Mouse (Mus musculus) forebrain, embryonic 12.5 days (tissue): ENCODE data around the gene Slit3. TPM values are rescaled to one million over a fixed set of nuclear protein-coding genes. Genes with fewer than 3 reads are reported as not detected.

Experiments used
- ATAC-seq: fragments of 200-750 bp; cut with Nextera tagmentation; 2 replicates; pipeline ENCODE4 v1.8.0; 2017; ENCODE audit warnings: moderate TSS enrichment; ENCODE audit not compliant: low FRiP score
- H3K27ac ChIP-seq: fragments of 300-500 bp; sonication (generic); 2 replicates; pipeline ENCODE4 v1.5.1; 2016; ENCODE audit warnings: mild to moderate bottlenecking
- H3K27me3 ChIP-seq: fragments of 300-500 bp; sonication (generic); 2 replicates; pipeline ENCODE4 v1.6.1; 2016; ENCODE audit warnings: mild to moderate bottlenecking
- H3K36me3 ChIP-seq: fragments of 300-500 bp; sonication (generic); replicated peaks from 2 replicates; pipeline ENCODE4 v1.6.1; 2016; ENCODE audit warnings: mild to moderate bottlenecking
- H3K4me1 ChIP-seq: fragments of 300-500 bp; sonication (generic); 2 replicates; pipeline ENCODE4 v1.6.1; 2016
- H3K4me2 ChIP-seq: fragments of 300-500 bp; sonication (generic); 2 replicates; pipeline ENCODE4 v1.6.1; 2016; ENCODE audit warnings: mild to moderate bottlenecking, moderate library complexity
- H3K4me3 ChIP-seq: fragments of 300-500 bp; sonication (generic); replicated peaks from 2 replicates; pipeline ENCODE4 v1.5.1; 2016; ENCODE audit warnings: mild to moderate bottlenecking
- H3K9ac ChIP-seq: fragments of 300-500 bp; sonication (generic); 2 replicates; pipeline ENCODE4 v1.6.1; 2016; ENCODE audit warnings: mild to moderate bottlenecking
- H3K9me3 ChIP-seq: fragments of 300-500 bp; sonication (generic); 2 replicates; pipeline ENCODE4 v1.6.1; 2016
- WGBS: fragments of 180-500 bp; shearing (Covaris S2); methylation state at CpG from one replicate; pipeline ENCODE4 v1.1.7; 2016; 5-methylcytosine and 5-hydroxymethylcytosine counted together
- polyA plus RNA-seq: library from polyadenylated mRNA; unstranded; fragments of >200 nt; fragmentation: Nextera tagmentation; extraction: Ambion mirVana; gene quantifications from 2 replicates; pipeline ENCODE4 v1.2.1, GENCODE M21; 2016

The Slit3 gene
- polyA plus RNA-seq, 1 experiment from 2014 or later: 6.3 TPM

DNA sequence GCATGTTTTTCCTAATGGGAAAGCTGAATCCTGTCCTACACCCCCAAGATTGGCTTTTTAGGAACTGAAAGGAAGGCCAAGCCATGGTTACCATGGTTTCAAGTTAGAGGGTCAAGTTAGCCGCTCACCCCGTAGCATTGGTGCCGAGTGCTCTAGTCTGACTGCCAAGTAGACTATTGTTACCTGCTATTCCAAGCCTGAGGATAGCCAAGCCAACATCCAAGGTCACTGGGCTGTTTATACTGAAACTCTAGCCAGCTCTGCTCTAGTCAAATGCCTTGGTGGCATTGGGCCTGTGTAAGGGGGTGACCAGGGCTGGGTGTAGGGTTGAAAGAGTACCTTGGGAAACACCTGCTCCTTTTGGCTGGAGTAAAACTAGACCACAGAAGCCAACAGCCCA, 162.7 kb downstream of the Slit3 start:
- 36% methylated on average over 3 of the region's 3 CpGs for WGBS
- H3K4me3 ChIP-seq: no peak overlapping the region
- no peaks in the 10 kb centered on the region for H3K9me3 ChIP-seq
- H3K36me3 ChIP-seq: no peaks in the 10 kb centered on the region
- ATAC-seq: no peak
- no peak overlapping the region for H3K27ac ChIP-seq
- H3K9ac ChIP-seq: no peak overlapping the region
- peaks cover 20% of the 10 kb centered on the region for H3K27me3 ChIP-seq
- peaks cover 22% of the 10 kb centered on the region for H3K4me1 ChIP-seq
- H3K4me2 ChIP-seq: no peak overlapping the region

DNA sequence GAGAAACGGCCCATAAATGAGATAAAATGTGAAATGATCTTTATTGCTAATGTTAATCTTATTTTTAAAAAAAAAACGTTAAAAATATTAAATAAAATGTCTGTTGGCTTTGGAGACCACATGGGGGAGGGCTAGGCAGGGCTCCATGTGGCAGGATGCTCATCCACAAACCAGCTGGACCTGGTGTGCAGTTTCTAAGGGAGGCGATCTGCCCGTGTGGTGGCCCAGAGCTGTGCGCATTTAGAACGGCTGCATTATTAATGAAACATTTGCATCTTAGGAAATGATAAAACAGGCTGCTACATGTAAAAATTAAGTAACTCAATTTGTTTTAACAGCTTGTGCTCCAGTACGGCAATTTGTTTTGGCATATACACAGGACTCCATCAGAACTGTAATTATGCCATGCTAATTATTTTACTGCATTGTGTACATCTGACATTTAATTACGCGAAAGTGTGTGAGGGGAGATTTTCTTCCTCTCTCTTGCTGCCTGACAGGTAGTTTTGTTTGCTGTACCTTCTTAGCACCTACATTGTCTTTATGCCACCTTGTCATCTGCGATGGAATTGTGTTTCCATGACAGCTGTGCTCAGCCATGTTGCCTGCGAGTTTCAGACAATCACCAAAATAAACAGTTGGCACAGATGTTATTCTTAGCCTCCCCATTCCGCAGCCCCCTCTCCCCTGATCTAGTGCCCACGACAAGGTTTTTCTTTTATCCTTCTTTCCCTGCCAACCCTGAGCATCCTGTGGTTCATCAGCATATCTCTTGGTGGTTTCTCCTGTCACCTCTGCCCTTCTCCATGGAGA, 165.8 kb downstream of the Slit3 start:
- ATAC-seq: no peak; the same call in 1 of the 2 replicates
- Histone ChIP-seq H3K36me3 (no peaks in the 10 kb centered on the region), H3K9ac (no peak overlapping the region), H3K4me3 (no peak overlapping the region), H3K4me1 (peaks cover 22% of the 10 kb centered on the region), H3K4me2 (no peak overlapping the region), H3K27me3 (peaks cover 4% of the 10 kb centered on the region), H3K9me3 (no peaks in the 10 kb centered on the region), H3K27ac (no peak overlapping the region)
- WGBS: 66% methylated on average over 13 of the region's 13 CpGs

DNA sequence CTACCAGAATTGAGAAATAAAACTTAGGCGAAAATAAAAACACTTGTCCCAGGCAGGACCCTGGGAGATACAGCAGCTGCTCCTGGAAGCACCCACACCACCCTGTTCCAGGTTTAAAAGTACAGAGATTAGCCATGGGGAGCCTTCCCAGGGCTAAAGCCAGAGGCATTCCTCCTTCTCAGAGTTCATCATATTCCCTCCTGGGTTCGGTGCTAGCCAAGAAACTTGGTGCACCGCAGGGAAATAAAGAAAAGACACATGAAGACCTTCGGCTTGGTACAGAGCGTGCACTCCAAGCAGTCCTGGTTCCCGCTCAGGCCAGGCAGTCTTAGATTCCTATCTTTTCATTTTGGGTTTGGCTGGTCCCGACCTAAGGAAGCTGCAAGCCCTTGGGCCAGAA, 167.0 kb downstream of the Slit3 start:
- WGBS: 93% methylated on average over 7 of the region's 7 CpGs
- Histone ChIP-seq H3K4me2 (no peak overlapping the region), H3K27me3 (peaks cover 6% of the 10 kb centered on the region; the same call in 1 of the 2 replicates), H3K4me3 (no peak overlapping the region), H3K27ac (no peak overlapping the region), H3K4me1 (peaks cover 17% of the 10 kb centered on the region), H3K9me3 (no peaks in the 10 kb centered on the region), H3K36me3 (no peaks in the 10 kb centered on the region), H3K9ac (no peak overlapping the region)
- no peak for ATAC-seq

DNA sequence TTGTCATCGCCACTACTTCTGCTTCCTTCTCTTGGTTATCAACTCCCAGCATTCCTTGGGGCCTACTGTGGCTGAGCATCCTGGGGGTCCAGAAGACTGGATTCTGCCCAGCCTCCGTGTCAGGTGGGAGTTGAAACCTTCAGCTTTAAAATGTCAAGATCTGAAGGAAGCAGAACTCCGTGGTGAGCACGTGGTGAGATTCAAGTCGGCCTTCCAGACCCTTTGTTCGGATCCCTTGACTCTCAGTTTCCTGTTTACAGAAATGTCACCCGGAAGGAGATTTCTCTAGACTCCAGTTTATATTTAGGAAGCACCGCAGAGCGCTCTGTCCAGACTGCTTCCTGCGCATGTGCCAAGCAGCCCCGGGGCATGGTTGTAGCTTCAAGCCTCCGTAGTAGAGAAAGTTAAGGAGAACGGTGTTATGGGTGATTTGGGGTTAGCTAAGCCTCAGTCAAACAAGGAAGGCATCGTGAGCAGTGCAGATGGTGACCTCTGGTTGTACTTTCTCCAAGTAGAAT, 167.8 kb downstream of the Slit3 start:
- H3K27me3 ChIP-seq: peaks cover 14% of the 10 kb centered on the region
- 87% methylated on average over 14 of the region's 14 CpGs for WGBS
- no peak overlapping the region for H3K9ac ChIP-seq
- no peaks in the 10 kb centered on the region for H3K36me3 ChIP-seq
- peaks cover 10% of the 10 kb centered on the region for H3K4me1 ChIP-seq
- H3K9me3 ChIP-seq: no peaks in the 10 kb centered on the region
- ATAC-seq: no peak
- no peak overlapping the region for H3K4me3 ChIP-seq
- H3K4me2 ChIP-seq: no peak overlapping the region
- no peak overlapping the region for H3K27ac ChIP-seq

DNA sequence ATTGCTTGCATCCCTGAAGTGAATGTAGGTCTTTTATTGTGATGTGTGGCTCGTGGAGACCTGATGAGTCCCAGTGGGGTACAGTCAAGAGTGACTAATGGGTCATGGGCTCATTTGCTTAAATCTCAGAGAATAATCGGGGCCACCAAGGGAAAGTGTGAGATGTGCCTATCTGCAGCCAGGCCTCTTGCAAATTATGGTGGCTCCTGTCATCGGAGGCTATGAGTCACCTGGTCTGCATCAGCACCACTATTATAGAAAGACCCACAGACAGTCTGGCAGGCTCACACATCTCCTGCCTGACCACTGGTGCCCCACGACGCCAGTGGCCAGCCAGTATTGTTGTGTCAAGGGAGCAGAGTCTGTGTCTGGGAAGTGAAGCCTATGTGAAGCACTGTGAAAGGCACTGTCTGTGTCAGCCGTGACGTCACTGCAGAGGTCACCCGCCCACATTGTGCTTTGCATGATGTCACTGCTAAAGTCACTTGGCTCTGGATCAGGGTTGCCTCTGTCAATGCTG, 171.3 kb downstream of the Slit3 start:
- Histone ChIP-seq H3K27ac (no peak overlapping the region), H3K4me2 (no peak overlapping the region), H3K9ac (no peak overlapping the region), H3K4me1 (peaks cover 16% of the 10 kb centered on the region), H3K36me3 (no peaks in the 10 kb centered on the region), H3K4me3 (no peak overlapping the region), H3K27me3 (peaks cover 26% of the 10 kb centered on the region), H3K9me3 (no peaks in the 10 kb centered on the region)
- ATAC-seq: no peak
- WGBS: 87% methylated on average over 8 of the region's 8 CpGs

DNA sequence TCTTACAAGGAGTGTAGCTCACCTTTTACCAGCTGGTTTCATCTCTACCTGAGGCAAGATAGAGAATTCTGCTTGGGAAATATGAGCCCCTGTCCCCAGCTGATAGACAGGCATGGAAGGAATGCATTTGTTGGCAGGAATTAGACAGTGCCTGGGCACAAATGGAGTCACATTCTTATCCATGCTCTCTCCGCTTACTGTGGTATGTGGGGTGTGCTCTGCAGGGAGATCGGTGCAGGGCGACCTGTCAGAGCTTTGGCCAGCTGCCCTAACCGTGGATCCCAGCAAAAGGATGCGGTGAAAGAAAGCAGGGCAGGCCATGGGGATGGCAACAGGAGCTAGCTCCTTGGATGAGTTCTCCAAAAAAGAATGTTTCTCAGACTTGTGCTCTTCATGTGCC, 172.2 kb downstream of the Slit3 start:
- Histone ChIP-seq H3K36me3 (no peaks in the 10 kb centered on the region), H3K9me3 (no peaks in the 10 kb centered on the region), H3K27ac (no peak overlapping the region), H3K4me3 (no peak overlapping the region), H3K4me2 (no peak overlapping the region), H3K4me1 (peaks cover 15% of the 10 kb centered on the region), H3K9ac (no peak overlapping the region), H3K27me3 (peaks cover 35% of the 10 kb centered on the region)
- no peak for ATAC-seq
- 74% methylated on average over 5 of the region's 5 CpGs for WGBS

DNA sequence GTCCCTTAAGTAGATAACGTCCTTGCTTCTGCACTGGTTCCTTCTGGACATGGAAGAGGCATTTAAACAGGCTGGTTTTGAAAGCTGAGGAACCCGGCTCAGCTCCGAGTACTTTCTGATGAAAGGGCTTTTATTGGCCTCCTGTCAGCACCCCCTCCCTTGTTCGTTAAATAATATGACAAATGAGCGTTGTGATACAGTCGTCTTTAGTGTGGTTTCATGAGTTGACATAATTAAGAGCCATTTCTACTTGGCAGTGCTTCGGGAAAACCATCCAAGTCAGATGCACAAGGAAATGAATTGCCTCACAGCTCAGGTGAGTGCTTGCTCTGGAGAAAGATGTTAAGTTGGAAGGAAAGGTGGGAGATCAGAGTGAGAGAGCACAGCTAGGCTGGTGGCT, 173.6 kb downstream of the Slit3 start:
- no peak for ATAC-seq
- no peak overlapping the region for H3K9ac ChIP-seq
- H3K27ac ChIP-seq: peak overlapping the region; percentile 6; the same call in 1 of the 2 replicates
- H3K27me3 ChIP-seq: peaks cover 35% of the 10 kb centered on the region
- H3K9me3 ChIP-seq: no peaks in the 10 kb centered on the region
- H3K4me2 ChIP-seq: no peak overlapping the region
- WGBS: 40% methylated on average over 7 of the region's 7 CpGs
- no peaks in the 10 kb centered on the region for H3K36me3 ChIP-seq
- peaks cover 15% of the 10 kb centered on the region for H3K4me1 ChIP-seq
- no peak overlapping the region for H3K4me3 ChIP-seq

DNA sequence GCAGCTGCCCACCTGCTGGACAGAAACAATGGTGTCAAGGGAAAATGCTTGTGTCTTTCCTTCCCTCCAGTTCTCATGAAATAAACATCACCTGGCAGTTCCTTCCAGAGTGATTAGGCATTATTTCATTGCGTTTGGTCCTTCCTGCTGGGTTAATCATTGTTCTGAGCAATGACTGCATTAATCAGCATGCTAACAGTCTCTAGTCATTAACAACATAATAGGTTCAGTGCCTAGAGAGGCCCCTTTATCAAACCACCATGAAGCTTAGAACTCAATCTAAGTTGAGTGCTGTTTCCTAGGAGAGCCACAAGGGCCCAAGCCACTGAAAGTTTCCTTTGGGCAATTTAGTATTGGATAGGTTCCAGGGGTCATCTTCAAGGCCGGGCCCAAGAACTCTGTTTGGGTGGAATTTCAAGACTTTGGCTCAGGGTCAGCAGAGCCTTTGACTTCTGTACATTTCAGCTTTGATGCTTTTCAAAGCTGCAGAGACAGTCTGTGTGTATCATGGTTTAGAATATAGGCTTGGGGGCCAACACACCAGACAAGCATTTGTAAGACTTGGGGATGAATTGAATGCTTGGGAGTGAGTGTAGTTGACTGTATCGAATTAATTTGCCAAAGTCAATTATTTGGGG, 174.3 kb downstream of the Slit3 start:
- Histone ChIP-seq H3K27me3 (peaks cover 35% of the 10 kb centered on the region), H3K36me3 (no peaks in the 10 kb centered on the region), H3K4me2 (no peak overlapping the region), H3K27ac (peak overlapping the region; percentile 6; the same call in 1 of the 2 replicates), H3K9ac (no peak overlapping the region), H3K4me1 (peaks cover 15% of the 10 kb centered on the region), H3K9me3 (no peaks in the 10 kb centered on the region), H3K4me3 (no peak overlapping the region)
- 37% methylated on average over 3 of the region's 3 CpGs for WGBS
- 0 out of 2 replicates have a peak, but pooled peaks have one; percentile 24 for ATAC-seq

DNA sequence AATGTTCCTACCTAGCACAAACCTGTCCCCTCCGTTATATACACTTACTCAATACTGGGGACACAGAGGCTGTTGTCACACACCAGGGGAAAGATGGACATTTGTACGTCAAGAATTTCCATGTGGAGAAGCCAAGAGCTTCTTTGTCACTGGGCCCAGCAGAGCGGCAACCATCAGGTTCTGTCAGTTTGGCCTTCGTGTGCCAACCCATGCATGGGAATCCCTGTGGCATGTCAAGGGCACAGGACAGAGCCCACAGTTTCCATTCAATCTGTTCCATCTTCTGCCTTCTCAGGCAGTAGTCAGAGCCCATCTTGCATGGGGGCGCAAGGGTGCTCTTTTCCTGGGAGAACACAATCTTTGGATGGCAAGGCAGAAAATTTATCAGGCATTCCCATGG, 175.8 kb downstream of the Slit3 start:
- Histone ChIP-seq H3K36me3 (no peaks in the 10 kb centered on the region), H3K9ac (no peak overlapping the region), H3K27me3 (peaks cover 40% of the 10 kb centered on the region), H3K9me3 (no peaks in the 10 kb centered on the region), H3K4me2 (no peak overlapping the region), H3K4me3 (no peak overlapping the region), H3K4me1 (peaks cover 15% of the 10 kb centered on the region), H3K27ac (no peak overlapping the region)
- WGBS: 92% methylated on average over 5 of the region's 5 CpGs
- no peak for ATAC-seq

DNA sequence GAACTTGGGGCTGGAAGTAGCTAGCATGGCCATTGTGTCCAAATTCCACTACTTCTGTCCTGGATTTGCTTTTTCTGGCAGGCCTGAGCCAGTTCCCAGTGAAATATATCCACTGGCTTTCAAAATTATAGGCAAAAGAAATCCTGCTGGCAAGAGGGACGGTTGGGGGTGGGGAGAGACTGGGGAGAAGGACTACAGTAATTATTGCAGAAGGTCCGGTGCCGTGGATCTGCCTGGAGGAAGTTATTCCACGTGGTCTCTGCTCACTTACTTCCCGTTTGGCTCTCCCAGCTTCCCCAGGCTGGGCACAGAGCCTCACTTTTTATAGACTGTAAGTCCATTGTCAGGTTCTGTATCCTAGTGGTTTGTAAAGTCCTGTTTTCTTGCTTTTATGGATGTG, 176.3 kb downstream of the Slit3 start:
- Histone ChIP-seq H3K4me1 (peaks cover 15% of the 10 kb centered on the region), H3K4me2 (no peak overlapping the region), H3K27me3 (peaks cover 38% of the 10 kb centered on the region), H3K4me3 (no peak overlapping the region), H3K36me3 (no peaks in the 10 kb centered on the region), H3K9ac (no peak overlapping the region), H3K9me3 (no peaks in the 10 kb centered on the region), H3K27ac (no peak overlapping the region)
- 74% methylated on average over 5 of the region's 5 CpGs for WGBS
- no peak for ATAC-seq

DNA sequence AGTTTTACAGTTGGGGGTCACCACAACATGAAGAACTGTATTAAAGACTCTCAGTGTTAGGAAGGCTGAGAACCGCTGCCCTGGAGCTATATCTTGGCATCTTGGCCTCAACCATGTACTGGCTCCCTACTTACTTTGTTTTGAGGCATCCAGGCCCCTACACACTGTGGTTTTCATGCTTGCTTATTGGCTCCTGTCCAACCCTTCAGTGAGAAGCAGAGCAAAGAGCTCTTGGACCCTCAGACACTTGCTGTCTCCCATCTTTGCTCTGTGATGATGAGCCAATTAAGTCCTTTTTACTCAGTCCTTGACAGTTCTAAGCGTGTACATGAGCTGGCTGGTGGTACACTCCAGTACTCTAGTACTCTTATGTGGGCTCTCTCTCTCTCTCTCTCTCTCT, 177.5 kb downstream of the Slit3 start:
- no peak for ATAC-seq
- Histone ChIP-seq H3K9ac (no peak overlapping the region), H3K4me2 (no peak overlapping the region), H3K9me3 (no peaks in the 10 kb centered on the region), H3K4me1 (peaks cover 15% of the 10 kb centered on the region), H3K36me3 (no peaks in the 10 kb centered on the region), H3K27ac (no peak overlapping the region), H3K27me3 (peaks cover 29% of the 10 kb centered on the region), H3K4me3 (no peak overlapping the region)
- 76% methylated on average over 2 of the region's 2 CpGs for WGBS

DNA sequence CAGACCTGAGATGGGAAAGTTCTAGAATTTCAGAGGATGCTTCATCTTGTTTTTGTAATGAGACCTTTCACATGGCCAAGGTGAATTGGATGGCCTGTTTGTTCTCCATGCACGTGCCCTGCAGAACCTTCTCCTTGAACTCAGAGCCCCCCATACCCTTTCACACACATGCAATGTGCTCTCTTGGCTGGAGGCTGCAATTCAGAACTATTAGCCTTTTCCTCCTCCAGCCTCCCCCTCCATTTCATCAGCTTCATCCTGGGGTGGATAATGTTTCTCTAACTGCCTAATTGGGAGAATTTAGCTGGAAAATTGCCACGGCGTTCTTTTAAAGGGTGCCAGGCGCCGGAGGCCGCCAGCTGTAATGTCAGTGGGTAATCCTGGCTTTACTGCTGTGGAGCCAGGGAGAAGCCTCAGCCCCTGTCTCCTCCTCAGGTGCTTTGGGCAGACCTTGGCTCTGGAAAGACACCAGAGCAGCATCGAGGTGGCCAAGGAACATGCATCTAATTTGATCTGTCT, 178.9 kb downstream of the Slit3 start:
- Histone ChIP-seq H3K36me3 (no peaks in the 10 kb centered on the region), H3K4me3 (no peak overlapping the region), H3K4me1 (peaks cover 8% of the 10 kb centered on the region), H3K9me3 (no peaks in the 10 kb centered on the region), H3K9ac (no peak overlapping the region), H3K27ac (no peak overlapping the region), H3K27me3 (peaks cover 22% of the 10 kb centered on the region), H3K4me2 (no peak overlapping the region)
- WGBS: 62% methylated on average over 7 of the region's 7 CpGs
- peak; percentile 47; the same call in 1 of the 2 replicates for ATAC-seq
